Mouse (Mus musculus): ENCODE results near the gene Tcf7l2. TPM values are rescaled to one million over a fixed set of nuclear protein-coding genes. Genes with fewer than 3 reads are reported as not detected.

Tcf7l2 gene
- polyA plus RNA-seq, 1 experiment, result 18.2 TPM

GRCm38 (mm10) chr19:55873221-55873620 lies 131.6 kb downstream of the Tcf7l2 start:
- Histone ChIP-seq H3K27ac (ENCODE audit: insufficient read depth, low read depth, low read length) (no peak overlapping the region), H3K4me1 (ENCODE audit: control insufficient read depth, insufficient read depth, low read length) (peaks cover 15% of the 10 kb centered on the region; the same call in 1 of the 2 replicates), H3K27me3 (replicated peaks; ENCODE audit: control insufficient read depth, insufficient read depth, low read length) (no peaks in the 10 kb centered on the region), H3K4me3 (ENCODE audit: insufficient read depth, low read depth, low read length) (no peak overlapping the region), H3K36me3 (ENCODE audit: control insufficient read depth, insufficient read depth, low read length) (no peaks in the 10 kb centered on the region)
- TF ChIP-seq CTCF (conservative IDR thresholded peaks at IDR 0.05; ENCODE audit: insufficient read depth, insufficient read length, low read depth, low read length) (no peak), POLR2A (IDR thresholded peaks at IDR 0.05; ENCODE audit: low read depth, low read length) (no peak)
- WGBS, result 80% methylated on average over 3 of the region's 3 CpGs
- no peak for DNase-seq

GRCm38 (mm10) chr19:55876501-55876900 lies 134.9 kb downstream of the Tcf7l2 start:
- no peaks in the 10 kb centered on the region for H3K27me3 ChIP-seq (replicated peaks; ENCODE audit: control insufficient read depth, insufficient read depth, low read length)
- peak overlapping the region; percentile 26; the same call in 1 of the 2 replicates for H3K27ac ChIP-seq (ENCODE audit: insufficient read depth, low read depth, low read length)
- WGBS, result 8% methylated on average over 3 of the region's 3 CpGs
- TF ChIP-seq CTCF (conservative IDR thresholded peaks at IDR 0.05; ENCODE audit: insufficient read depth, insufficient read length, low read depth, low read length) (no peak), POLR2A (IDR thresholded peaks at IDR 0.05; ENCODE audit: low read depth, low read length) (no peak)
- DNase-seq, result peak; percentile 73
- H3K4me1 ChIP-seq (ENCODE audit: control insufficient read depth, insufficient read depth, low read length), result peaks cover 8% of the 10 kb centered on the region; the same call in 1 of the 2 replicates
- H3K36me3 ChIP-seq (ENCODE audit: control insufficient read depth, insufficient read depth, low read length), result no peaks in the 10 kb centered on the region
- no peak overlapping the region for H3K4me3 ChIP-seq (ENCODE audit: insufficient read depth, low read depth, low read length)

- Histone ChIP-seq H3K27me3 (replicated peaks; ENCODE audit: control insufficient read depth, insufficient read depth, low read length) (no peaks in the 10 kb centered on the region), H3K36me3 (ENCODE audit: control insufficient read depth, insufficient read depth, low read length) (no peaks in the 10 kb centered on the region), H3K27ac (ENCODE audit: insufficient read depth, low read depth, low read length) (no peak overlapping the region), H3K4me1 (ENCODE audit: control insufficient read depth, insufficient read depth, low read length) (peaks cover 8% of the 10 kb centered on the region; the same call in 1 of the 2 replicates), H3K4me3 (ENCODE audit: insufficient read depth, low read depth, low read length) (no peak overlapping the region)
- DNase-seq, result peak; percentile 80
- TF ChIP-seq CTCF (conservative IDR thresholded peaks at IDR 0.05; ENCODE audit: insufficient read depth, insufficient read length, low read depth, low read length), result peak; percentile 84
- TF ChIP-seq POLR2A (IDR thresholded peaks at IDR 0.05; ENCODE audit: low read depth, low read length), result no peak
- WGBS, result 61% methylated on average over 7 of the region's 7 CpGs
Measured at GRCm38 (mm10) chr19:55877404-55877915, 135.8 kb downstream of the Tcf7l2 start.

GRCm38 (mm10) chr19:55880664-55881359 lies 139.2 kb downstream of the Tcf7l2 start:
- no peak overlapping the region for H3K27ac ChIP-seq (ENCODE audit: insufficient read depth, low read depth, low read length)
- DNase-seq, result no peak
- H3K4me3 ChIP-seq (ENCODE audit: insufficient read depth, low read depth, low read length), result no peak overlapping the region
- no peak for TF ChIP-seq POLR2A (IDR thresholded peaks at IDR 0.05; ENCODE audit: low read depth, low read length)
- no peak for TF ChIP-seq CTCF (conservative IDR thresholded peaks at IDR 0.05; ENCODE audit: insufficient read depth, insufficient read length, low read depth, low read length)
- H3K4me1 ChIP-seq (ENCODE audit: control insufficient read depth, insufficient read depth, low read length), result peaks cover 10% of the 10 kb centered on the region; the same call in 1 of the 2 replicates
- H3K36me3 ChIP-seq (ENCODE audit: control insufficient read depth, insufficient read depth, low read length), result no peaks in the 10 kb centered on the region
- no peaks in the 10 kb centered on the region for H3K27me3 ChIP-seq (replicated peaks; ENCODE audit: control insufficient read depth, insufficient read depth, low read length)
- WGBS, result 78% methylated on average over 13 of the region's 13 CpGs

- no peak overlapping the region for H3K4me3 ChIP-seq (ENCODE audit: insufficient read depth, low read depth, low read length)
- WGBS, result 70% methylated on average over 14 of the region's 14 CpGs
- no peak overlapping the region for H3K27ac ChIP-seq (ENCODE audit: insufficient read depth, low read depth, low read length)
- H3K4me1 ChIP-seq (ENCODE audit: control insufficient read depth, insufficient read depth, low read length), result 0 out of 2 replicates have a peak, but pooled peaks cover 2% of the 10 kb centered on the region
- H3K36me3 ChIP-seq (ENCODE audit: control insufficient read depth, insufficient read depth, low read length), result no peaks in the 10 kb centered on the region
- no peaks in the 10 kb centered on the region for H3K27me3 ChIP-seq (replicated peaks; ENCODE audit: control insufficient read depth, insufficient read depth, low read length)
- DNase-seq, result no peak
- no peak for TF ChIP-seq POLR2A (IDR thresholded peaks at IDR 0.05; ENCODE audit: low read depth, low read length)
- TF ChIP-seq CTCF (conservative IDR thresholded peaks at IDR 0.05; ENCODE audit: insufficient read depth, insufficient read length, low read depth, low read length), result no peak
Measured at GRCm38 (mm10) chr19:55886536-55886935, 144.9 kb downstream of the Tcf7l2 start.

- no peaks in the 10 kb centered on the region for H3K36me3 ChIP-seq (ENCODE audit: control insufficient read depth, insufficient read depth, low read length)
- no peaks in the 10 kb centered on the region for H3K27me3 ChIP-seq (replicated peaks; ENCODE audit: control insufficient read depth, insufficient read depth, low read length)
- no peak for DNase-seq
- 77% methylated on average over 9 of the region's 9 CpGs for WGBS
- no peak overlapping the region for H3K4me3 ChIP-seq (ENCODE audit: insufficient read depth, low read depth, low read length)
- TF ChIP-seq POLR2A (IDR thresholded peaks at IDR 0.05; ENCODE audit: low read depth, low read length) (no peak), CTCF (conservative IDR thresholded peaks at IDR 0.05; ENCODE audit: insufficient read depth, insufficient read length, low read depth, low read length) (no peak)
- 0 out of 2 replicates have a peak, but pooled peaks cover 3% of the 10 kb centered on the region for H3K4me1 ChIP-seq (ENCODE audit: control insufficient read depth, insufficient read depth, low read length)
- no peak overlapping the region for H3K27ac ChIP-seq (ENCODE audit: insufficient read depth, low read depth, low read length)
Measured at GRCm38 (mm10) chr19:55891692-55892183, 150.1 kb downstream of the Tcf7l2 start.

- no peak overlapping the region for H3K27ac ChIP-seq (ENCODE audit: insufficient read depth, low read depth, low read length)
- 91% methylated on average over 11 of the region's 11 CpGs for WGBS
- TF ChIP-seq CTCF (conservative IDR thresholded peaks at IDR 0.05; ENCODE audit: insufficient read depth, insufficient read length, low read depth, low read length), result no peak
- no peak for TF ChIP-seq POLR2A (IDR thresholded peaks at IDR 0.05; ENCODE audit: low read depth, low read length)
- 0 out of 2 replicates have a peak, but pooled peaks cover 3% of the 10 kb centered on the region for H3K4me1 ChIP-seq (ENCODE audit: control insufficient read depth, insufficient read depth, low read length)
- H3K4me3 ChIP-seq (ENCODE audit: insufficient read depth, low read depth, low read length), result no peak overlapping the region
- no peaks in the 10 kb centered on the region for H3K36me3 ChIP-seq (ENCODE audit: control insufficient read depth, insufficient read depth, low read length)
- no peak for DNase-seq
- no peaks in the 10 kb centered on the region for H3K27me3 ChIP-seq (replicated peaks; ENCODE audit: control insufficient read depth, insufficient read depth, low read length)
Measured at GRCm38 (mm10) chr19:55893557-55893956, 151.9 kb downstream of the Tcf7l2 start.

All from kidney, adult 2 months (tissue).